Mouse (Mus musculus) CH12.LX (cell line): Measurements from ENCODE around the gene Ces2g.

Experiments
- CTCF ChIP-seq, 2 experiments: IDR thresholded peaks in 1 of 2; conservative IDR thresholded peaks in 1 of 2; 2 replicates each; pipeline ENCODE4 v1.5.1; 2011 to 2012; ENCODE audit warnings: low read depth in 2 of 2, low read length in 2 of 2, improper control_type of control experiment in 1 of 2, inconsistent platforms in 1 of 2, mild to moderate bottlenecking in 1 of 2, moderate library complexity in 1 of 2
- EP300 ChIP-seq: IDR thresholded peaks from 2 replicates; pipeline ENCODE4 v1.6.1; 2011; ENCODE audit warnings: low read length, improper control_type of control experiment
- KAT2A ChIP-seq: IDR thresholded peaks from 2 replicates; pipeline ENCODE4 v1.6.1; 2012; ENCODE audit warnings: low read length, improper control_type of control experiment, inconsistent platforms; ENCODE audit not compliant: insufficient replicate concordance
- POLR2A ChIP-seq: IDR thresholded peaks from 2 replicates; pipeline ENCODE4 v1.6.1; 2011; ENCODE audit warnings: low read depth, mild to moderate bottlenecking, improper control_type of control experiment, low read length
- POLR2AphosphoS2 ChIP-seq: IDR thresholded peaks from 2 replicates; pipeline ENCODE4 v1.6.1; 2011; ENCODE audit warnings: low read depth, low read length, improper control_type of control experiment
- SMC3 ChIP-seq: IDR thresholded peaks from 2 replicates; pipeline ENCODE4 v1.6.1; 2011; ENCODE audit warnings: low read depth, low read length, improper control_type of control experiment

DNA sequence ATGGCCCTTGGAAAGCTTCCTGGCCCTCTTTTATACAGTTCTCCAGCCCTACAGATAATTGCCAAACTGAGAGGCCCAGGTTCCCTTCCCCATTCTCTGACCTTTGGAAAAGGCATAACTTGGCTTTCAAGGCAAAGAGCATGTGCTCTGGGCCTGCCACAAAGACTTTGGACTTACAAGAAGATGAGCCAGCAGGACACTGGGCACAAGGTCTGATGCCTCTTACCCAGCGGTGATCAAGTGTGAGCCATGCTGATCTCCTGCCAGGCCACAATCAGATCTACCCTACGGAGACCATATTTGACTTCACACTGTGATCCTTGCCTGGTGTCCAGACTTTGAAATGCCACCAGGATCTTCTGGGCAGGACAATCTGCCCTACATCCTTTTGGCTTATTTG lies 23.4 kb downstream of the Ces2g start:
- TF ChIP-seq CTCF (conservative IDR thresholded peaks at IDR 0.05 in 1 of 2, IDR thresholded peaks at IDR 0.05 in 1 of 2; ENCODE audit: low read depth in 2 of 2, low read length in 2 of 2) (no peak), POLR2AphosphoS2 (no peak), EP300 (no peak), KAT2A (no peak), SMC3 (no peak), POLR2A (no peak)
